Mouse (Mus musculus): ENCODE results near the gene Nutm1.

DNA sequence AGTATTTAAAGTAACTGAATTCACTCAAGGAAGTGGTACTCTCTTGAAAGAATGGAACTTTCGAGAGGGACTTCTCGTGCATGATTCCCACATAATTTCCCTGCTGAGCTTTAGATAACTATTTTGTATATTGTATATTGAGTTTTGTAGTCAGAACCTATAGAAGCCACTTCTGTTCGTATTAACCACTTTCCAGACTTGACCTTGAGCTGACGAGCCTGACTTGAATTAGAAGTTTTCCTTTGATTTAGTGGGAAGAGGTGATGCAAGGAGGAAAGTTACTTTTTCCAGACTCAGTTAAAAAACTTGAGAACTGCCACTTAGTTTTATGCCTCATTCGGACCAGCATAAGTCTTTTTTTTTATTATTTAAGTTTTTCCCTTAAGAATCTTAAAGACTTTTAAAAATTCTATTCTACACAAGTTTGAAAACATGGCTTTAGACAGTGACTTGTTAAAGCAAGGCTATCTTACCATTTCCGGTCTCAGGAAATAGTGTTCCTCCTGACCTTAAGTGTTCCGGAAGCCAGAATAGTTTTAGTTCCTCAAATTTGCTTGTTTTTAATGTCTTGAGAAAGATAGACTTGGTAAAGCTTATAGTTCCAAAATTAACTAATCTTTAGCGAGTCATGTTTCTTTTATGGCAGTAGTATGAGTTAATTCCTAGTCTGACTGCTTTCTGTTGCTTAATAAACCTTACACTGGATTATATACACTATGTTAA, 8.6 kb upstream of the Nutm1 start:
- no peak for TF ChIP-seq CTCF (IDR thresholded peaks at IDR 0.05; ENCODE audit: borderline replicate concordance, insufficient read depth, low read depth, low read length)
- no peak for TF ChIP-seq POLR2A (IDR thresholded peaks at IDR 0.05; ENCODE audit: borderline replicate concordance, insufficient read depth, low read length)

Measured in cerebellum, adult 2 months (tissue).